Mouse (Mus musculus) lung, postnatal 36 days (tissue): ENCODE results near the gene Appl2.
"Not testable (repeated sequence)": the region's sequence is repeated elsewhere in the genome, so short reads cannot be mapped to it uniquely, and the experiment has no call there.

ENCODE experiments used
- DNase-seq: peaks from one replicate; pipeline ENCODE4 v3.0.0; 2022; ENCODE audit warnings: mixed read lengths

The Appl2 gene

DNA sequence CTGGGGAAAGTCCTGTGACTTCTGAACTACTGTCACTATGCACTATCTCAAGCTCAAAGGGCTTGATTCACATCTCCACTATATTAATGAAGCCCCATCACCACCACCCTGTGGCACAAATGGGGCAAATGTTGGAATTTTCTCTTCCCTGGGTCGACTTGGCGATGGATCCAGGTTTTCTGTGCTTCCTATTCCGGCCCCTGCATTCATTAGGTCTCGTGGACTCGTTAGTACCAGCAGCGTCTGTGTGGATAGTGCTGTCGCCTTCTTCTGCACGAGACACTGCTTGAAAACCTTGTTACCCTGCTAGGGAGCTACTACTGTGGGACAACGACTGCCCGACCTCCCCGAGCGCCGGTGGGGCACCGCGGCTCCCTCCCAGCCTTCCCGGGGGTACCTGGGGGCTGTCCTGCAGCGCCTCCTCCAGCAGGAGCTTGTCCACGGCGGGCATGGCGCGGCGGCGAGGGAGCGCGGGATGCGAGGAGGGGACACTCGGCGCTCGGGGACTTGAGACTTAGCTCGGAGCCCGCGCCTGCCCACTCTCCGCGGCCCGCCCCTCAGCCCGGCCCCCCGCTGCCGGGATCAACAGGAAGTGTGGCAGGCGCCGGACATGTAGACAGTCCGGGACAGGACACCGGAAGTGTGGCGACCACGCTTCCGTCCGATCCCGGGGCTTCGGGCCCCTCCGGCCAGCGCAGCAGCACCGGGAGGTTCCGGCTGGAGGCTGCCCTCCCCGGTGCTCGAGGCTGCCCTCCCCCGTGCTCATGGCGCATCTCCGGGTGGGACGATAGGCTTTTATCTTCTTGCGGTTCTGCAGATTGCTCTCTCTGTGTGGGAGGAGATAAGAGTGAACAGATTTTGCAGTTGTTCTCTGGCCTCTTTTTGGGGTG is at the start of gene Appl2:
TSS of gene Appl2 (minus strand) at position 608 of the 890 bp plus-strand sequence.
- peak; percentile 97 for DNase-seq

GRCm38 (mm10) chr10:83696226-83696625 is 47.7 kb upstream of the Appl2 start:
- DNase-seq = no peak

GRCm38 (mm10) chr10:83692175-83692895 is 43.8 kb upstream of the Appl2 start:
- DNase-seq = no peak

- DNase-seq = no peak
Observed at GRCm38 (mm10) chr10:83688215-83688614, 39.7 kb upstream of the Appl2 start.

GRCm38 (mm10) chr10:83681334-83681733 is 32.8 kb upstream of the Appl2 start:
- DNase-seq = no peak

DNA sequence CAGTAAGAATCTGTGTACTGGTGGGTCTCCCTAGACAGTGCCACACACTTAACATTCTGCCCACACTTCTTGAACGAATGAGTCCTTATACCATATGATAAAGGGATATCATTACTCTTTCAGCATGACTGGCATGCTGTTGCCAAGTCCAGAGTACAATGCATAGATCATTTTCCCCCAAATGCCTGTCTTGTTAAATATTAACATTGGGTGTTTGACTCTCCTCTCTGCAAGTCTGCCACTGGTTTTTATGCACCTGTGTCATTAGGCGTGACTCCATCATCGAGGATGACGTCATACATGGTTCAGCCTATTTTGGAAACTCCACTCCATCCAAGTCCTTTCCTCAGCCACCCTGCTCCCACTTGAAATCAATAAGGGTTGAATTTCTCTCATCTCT is 18.0 kb upstream of the Appl2 start:
- DNase-seq = no peak

- no peak for DNase-seq
Observed at GRCm38 (mm10) chr10:83661925-83662324, 13.4 kb upstream of the Appl2 start.

DNA sequence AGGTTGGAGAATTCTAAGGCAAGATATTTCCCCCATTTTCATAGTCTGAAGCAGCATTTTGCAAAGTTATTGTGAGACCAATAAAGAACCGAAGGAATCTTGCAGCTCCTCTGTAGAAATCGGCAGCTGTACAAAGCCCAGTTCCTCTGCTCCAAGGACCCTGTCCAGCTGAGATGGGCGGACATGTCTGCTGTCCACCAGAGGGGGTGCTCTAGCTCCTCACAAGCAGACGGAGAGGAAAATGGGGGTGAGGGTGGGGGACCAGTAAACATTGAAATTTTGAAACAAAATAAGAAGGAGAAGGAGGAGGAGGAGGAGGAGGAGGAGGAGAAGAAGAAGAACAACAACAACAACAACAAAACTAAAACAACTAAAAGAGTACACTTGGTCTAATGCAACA is 12.1 kb upstream of the Appl2 start:
- no peak for DNase-seq

DNA sequence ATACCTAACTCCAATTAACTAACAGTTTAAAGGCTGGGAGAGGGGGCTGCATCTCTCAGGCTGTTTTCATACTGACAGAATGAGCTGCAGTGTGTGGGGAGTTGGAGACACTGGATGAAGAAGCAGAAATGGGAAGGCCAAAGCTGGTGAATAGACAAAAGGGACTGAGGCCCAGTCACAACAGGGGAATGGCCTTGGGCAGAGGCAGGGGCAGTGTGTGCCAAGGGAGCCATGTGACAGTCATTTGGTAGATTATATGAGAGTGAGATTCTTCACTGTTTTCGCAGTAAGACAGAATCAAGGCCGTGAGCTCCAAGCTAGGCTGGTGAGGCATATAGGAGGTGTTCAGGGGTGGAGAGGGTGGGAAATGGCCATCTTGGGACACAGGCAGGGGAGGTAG is 6.1 kb upstream of the Appl2 start:
- no peak for DNase-seq

GRCm38 (mm10) chr10:83652205-83652866 is 3.8 kb upstream of the Appl2 start:
- DNase-seq = not testable (repeated sequence)

DNA sequence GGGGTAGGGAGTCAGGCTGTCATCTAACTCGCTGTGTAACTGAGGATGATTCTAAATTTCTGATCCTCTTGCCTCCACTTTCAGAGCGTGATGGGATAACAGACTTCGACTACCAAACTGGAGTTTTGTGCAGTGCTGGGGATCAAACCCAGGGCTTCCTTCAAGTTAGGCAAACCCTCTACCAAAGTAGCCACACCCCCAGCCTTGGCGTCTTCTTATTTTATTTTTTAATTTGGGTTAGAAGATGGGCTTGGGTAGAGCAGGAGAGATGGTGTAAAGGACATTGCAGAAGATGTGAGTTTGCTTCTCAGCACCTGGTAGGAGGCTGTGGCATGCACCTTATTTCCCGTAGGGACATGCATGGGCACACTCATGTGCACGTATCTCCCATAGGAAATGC is 499 bp upstream of the Appl2 start:
- no peak for DNase-seq

DNA sequence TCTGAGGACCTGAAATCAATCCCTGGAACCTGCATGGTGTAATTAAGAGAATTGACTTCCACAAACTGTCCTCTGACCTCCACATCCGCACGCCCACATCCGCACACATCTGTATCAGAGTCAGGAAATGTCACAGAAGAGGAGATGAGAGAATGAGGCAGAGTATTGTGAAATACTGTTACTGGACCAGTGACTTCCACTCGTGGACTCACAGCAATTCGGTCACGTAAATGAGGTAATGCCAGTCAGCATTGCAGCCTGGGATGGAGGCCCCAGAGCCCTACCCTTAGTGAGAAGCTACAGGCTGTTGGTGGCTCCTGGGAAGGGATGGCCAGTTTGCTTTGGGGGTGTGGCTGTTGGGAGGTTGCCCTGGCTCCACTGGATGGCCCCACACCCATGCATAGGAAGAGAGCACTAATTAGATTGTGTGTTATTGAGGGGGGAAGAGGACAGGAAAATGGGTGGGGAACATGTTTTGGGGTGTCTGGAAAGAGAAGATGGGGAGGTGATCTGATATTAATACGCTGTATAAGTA is 2.1 kb downstream of the Appl2 start:
- DNase-seq = peak; percentile 36

DNA sequence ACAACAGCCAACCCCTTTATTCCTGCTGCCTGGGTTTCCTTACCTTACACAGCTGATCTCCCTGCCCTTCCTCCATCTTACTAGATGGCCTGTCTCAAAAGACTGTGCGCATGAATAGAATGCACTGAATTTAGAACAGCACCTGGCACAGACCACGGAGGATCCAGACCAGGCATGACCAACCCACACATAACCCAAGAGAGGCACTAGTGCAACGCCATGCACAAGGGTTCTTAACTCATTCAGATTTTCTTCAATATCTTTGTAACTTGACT is 2.9 kb downstream of the Appl2 start:
- no peak for DNase-seq

DNA sequence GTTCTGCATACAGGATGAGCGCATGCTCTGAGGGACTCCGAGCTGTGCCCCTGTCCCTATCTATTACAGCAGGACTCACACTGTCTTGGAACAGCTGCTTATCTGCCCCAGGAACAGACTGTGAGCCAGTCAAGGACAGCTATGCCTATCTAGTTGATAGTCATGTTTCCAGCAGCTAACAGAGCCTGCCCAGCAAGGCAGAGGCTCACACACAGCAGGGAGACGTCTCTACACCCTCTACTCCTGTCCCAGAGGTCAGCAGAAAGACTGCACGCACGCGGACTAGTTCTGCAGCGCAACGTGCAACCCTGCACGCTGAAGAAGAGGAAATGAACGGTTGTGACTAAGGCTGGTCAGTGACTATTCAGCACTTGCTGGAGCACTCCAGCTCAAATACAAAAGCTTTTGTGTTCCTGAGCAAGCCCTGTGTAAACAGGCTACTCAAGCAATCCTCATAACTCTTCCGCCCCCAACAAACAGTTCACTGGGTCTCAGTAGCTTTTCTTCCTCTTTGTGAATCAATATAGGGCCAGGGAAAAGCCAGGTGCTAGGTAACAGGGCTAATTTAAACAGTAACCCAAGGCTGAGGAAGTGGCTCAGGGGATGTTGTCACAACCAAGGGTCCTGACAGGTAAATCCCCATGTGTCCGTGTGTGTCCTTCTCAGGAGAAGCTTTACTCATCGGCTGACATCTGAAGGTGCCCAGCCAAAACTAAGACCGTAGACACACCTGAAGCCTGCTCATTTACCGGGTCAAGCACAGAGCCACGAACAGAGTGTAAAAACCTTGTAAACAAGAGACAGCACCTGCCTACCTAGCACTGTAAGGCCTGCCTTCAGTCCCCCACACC is 3.4 kb downstream of the Appl2 start:
- DNase-seq = peak; percentile 60

GRCm38 (mm10) chr10:83644167-83644566 is 4.4 kb downstream of the Appl2 start:
- DNase-seq = no peak

DNA sequence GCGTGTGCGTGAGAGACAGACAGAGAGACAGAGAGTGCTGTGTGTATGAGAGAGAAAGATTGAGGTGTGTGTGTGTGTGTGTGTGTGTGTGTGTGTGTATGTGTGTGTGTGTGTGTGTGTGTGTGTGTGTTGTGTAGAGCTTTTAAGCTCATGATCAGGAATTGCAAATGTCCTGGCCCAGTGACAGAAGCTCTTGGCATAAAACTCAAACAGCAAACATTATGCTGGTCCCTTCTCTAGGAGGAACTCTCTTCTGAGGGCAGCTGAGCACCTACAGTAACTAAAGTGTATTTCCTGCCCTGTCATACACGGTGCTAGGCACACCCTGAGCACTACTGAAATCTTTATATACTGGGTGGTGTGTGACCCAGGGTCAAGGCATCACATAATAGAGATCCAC is 6.9 kb downstream of the Appl2 start:
- peak; percentile 52 for DNase-seq

- DNase-seq = no peak
Observed at GRCm38 (mm10) chr10:83639881-83640386, 8.6 kb downstream of the Appl2 start.

DNA sequence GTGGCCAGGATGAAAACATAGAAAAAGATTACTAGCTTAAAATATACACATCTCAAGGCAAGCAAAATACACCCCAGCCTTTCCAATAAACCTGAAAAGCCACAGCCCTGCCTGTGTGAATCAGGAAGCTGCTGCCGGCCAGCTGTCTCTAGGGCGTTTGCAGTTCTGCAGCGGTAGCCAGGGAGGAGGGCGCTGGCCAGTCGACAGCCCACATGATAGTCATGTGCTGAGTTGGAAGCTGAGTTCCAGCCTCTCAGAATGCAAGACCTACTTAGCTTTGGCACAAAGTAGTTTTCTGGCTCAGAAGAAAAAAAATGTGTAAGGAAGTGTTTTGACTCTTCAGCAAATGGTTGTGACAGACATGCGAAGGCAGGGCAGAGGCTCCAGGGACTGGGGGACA is 11.2 kb downstream of the Appl2 start:
- peak; percentile 90 for DNase-seq

- DNase-seq = no peak
Observed at GRCm38 (mm10) chr10:83636191-83636590, 12.3 kb downstream of the Appl2 start.

- peak; percentile 66 for DNase-seq
Observed at GRCm38 (mm10) chr10:83634461-83634860, 14.1 kb downstream of the Appl2 start.

DNA sequence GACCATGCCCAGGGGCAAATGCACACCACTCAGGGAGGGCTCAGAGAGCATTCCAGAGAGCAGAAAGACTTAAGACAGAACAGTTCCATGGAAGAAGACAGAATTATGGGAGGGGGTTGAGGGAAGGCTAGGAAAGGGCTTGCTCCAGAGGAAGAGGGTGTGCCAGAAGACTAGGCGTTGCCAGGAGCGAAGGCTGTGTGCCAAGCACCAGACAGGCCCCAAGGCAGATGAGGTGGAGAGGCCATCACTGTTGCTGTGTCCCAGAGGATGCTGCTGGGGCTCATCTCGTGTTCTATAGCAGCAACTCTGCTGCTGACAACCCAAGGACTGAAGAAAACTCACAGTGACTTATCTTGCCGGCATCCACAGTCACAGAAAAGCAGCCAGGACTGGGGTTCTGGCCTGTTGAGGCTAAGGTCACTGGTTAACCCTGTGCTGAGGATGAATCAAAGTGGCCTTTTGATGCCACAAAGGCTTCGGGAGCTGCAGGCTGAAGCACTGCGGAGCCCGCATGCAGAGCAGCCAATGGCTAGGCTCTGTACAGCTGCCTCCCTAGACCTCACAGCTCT is 15.6 kb downstream of the Appl2 start:
- DNase-seq = no peak

DNA sequence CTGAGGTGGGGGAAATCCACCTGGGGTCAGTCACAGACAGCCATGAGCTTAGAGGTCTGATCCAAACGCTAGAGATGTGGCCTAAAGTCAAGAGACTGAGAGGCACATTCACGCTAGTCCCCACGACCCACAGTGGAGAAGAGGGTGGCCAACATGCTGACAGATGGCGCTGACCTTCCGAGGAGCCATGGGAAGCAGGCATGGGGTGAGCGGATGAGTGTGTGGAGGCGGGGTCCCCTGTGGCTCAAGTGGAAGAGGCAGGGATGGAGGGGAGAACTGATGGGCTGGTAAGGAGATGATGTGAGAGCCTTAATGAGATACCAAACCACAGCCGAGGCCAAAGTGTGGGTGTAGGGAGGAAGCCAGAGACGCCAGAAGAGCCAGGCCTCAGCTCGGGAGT is 16.8 kb downstream of the Appl2 start:
- no peak for DNase-seq
